Mouse (Mus musculus) C2C12 (cell line): ENCODE results near the gene Trp63.

Experiments
- CTCF ChIP-seq: IDR thresholded peaks from one replicate; pipeline ENCODE4 v1.5.1; 2011; ENCODE audit not compliant: control insufficient read depth, insufficient read depth, insufficient read length
- FOSL1 ChIP-seq: IDR thresholded peaks from one replicate; pipeline ENCODE4 v1.8.0; 2011; ENCODE audit warnings: mild to moderate bottlenecking, low read length; ENCODE audit not compliant: poor library complexity, insufficient read depth, severe bottlenecking
- MAX ChIP-seq: IDR thresholded peaks from one replicate; pipeline ENCODE4 v1.6.1; 2011; ENCODE audit warnings: mild to moderate bottlenecking, control low read depth
- MYOD1 ChIP-seq: IDR thresholded peaks from one replicate; pipeline ENCODE4 v1.6.1; 2011; ENCODE audit warnings: low read depth; ENCODE audit not compliant: control insufficient read depth, insufficient read length
- MYOG ChIP-seq: IDR thresholded peaks from one replicate; pipeline ENCODE4 v1.6.1; 2011; ENCODE audit not compliant: control insufficient read depth, insufficient read length; ENCODE audit errors: extremely low read depth
- USF1 ChIP-seq: IDR thresholded peaks from one replicate; pipeline ENCODE4 v1.6.1; 2011; ENCODE audit warnings: low read depth, mild to moderate bottlenecking, control low read depth, moderate library complexity

DNA sequence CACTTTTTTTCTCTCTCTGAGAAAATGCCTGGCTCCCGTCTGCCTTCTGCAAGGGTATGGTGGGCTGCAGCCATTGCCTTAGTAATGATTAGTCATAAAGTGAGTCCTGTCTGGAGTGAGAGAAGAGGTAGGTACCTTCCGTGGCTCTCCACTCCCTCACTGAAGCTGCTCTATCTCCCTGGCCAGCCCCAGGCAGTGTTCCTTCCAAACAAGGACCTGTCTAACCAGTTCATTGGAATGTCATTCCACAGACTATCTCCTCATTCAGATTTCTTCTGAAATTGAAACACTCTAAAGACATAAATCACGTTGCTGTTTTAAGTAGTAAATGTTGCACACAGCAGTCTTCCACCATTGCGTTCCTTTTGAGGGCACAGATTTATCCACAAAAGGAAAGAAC is 96.4 kb downstream of the Trp63 start:
- TF ChIP-seq CTCF = no peak
- TF ChIP-seq MAX = no peak
- no peak for TF ChIP-seq MYOD1
- TF ChIP-seq USF1 = no peak
- no peak for TF ChIP-seq MYOG
- TF ChIP-seq FOSL1 = no peak
